Mouse (Mus musculus) small intestine, adult 2 months (tissue): ENCODE data around the gene Tm4sf1.

Experiments used
- CTCF ChIP-seq: fragments of 200-500 bp; IDR thresholded peaks from 2 replicates; pipeline ENCODE4 v1.5.1; 2012; ENCODE audit warnings: low read depth, mild to moderate bottlenecking, control low read depth, inconsistent platforms, low read length, moderate library complexity, mixed read lengths; ENCODE audit not compliant: insufficient replicate concordance, insufficient read length; ENCODE audit errors: extremely low read depth
- POLR2A ChIP-seq: fragments of 200-500 bp; IDR thresholded peaks from 2 replicates; pipeline ENCODE4 v1.6.1; 2012; ENCODE audit warnings: low read depth, mild to moderate bottlenecking, control low read depth, inconsistent platforms, low read length, moderate library complexity

GRCm38 (mm10) chr3:57245242-57245641 lies 56.5 kb downstream of the Tm4sf1 start:
- TF ChIP-seq CTCF = no peak
- TF ChIP-seq POLR2A = no peak
